Mouse (Mus musculus): ENCODE measurements at regions not wholly inside any gene's neighbourhood (a gene's known extent, or its start where the extent isn't known, plus 50 kb on each side); places are given as distances from the start of the nearest gene placed in this dataset.

GRCm38 (mm10) chr7:136124786-136125185 is 408.6 kb upstream of the Mki67 start:
- TF ChIP-seq CTCF (IDR thresholded peaks at IDR 0.05; ENCODE audit: insufficient read depth, low read length) (no peak), POLR2A (IDR thresholded peaks at IDR 0.05; ENCODE audit: borderline replicate concordance, extremely low read depth, low read depth, low read length) (no peak)
- H3K4me1 ChIP-seq (ENCODE audit: control insufficient read depth, insufficient read depth, low read length), result peaks cover 2% of the 10 kb centered on the region; the same call in 1 of the 2 replicates
- H3K4me3 ChIP-seq (replicated peaks; ENCODE audit: extremely low read depth, low read depth, low read length), result no peak overlapping the region
- no peak for DNase-seq
- 56% methylated on average over 2 of the region's 2 CpGs for WGBS

DNA sequence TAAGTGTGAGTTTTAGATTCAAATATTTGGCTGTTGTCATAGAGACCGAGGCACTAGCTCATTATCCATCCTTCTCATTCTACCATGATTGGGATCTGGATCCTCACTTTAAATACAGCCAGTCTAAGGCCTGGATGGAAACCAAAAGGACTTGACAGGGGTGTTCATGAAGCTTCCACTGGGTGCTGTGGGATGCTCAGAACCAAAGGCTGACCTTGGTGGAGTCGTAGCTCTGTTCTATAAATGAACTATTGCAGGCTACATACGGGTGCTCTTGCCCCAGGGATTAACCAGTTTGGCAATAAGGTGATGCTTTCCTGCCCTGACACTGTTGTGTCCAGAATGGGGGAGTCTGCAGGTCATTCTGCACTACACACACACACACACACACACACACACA is 410.2 kb upstream of the Mki67 start:
- TF ChIP-seq POLR2A (IDR thresholded peaks at IDR 0.05; ENCODE audit: borderline replicate concordance, extremely low read depth, low read depth, low read length) (no peak), CTCF (IDR thresholded peaks at IDR 0.05; ENCODE audit: insufficient read depth, low read length) (no peak)
- H3K4me3 ChIP-seq (replicated peaks; ENCODE audit: extremely low read depth, low read depth, low read length), result no peak overlapping the region
- H3K4me1 ChIP-seq (ENCODE audit: control insufficient read depth, insufficient read depth, low read length), result peaks cover 2% of the 10 kb centered on the region; the same call in 1 of the 2 replicates
- WGBS, result 86% methylated on average over 3 of the region's 3 CpGs
- no peak for DNase-seq

GRCm38 (mm10) chr7:136127576-136127975 is 411.4 kb upstream of the Mki67 start:
- no peak for DNase-seq
- WGBS, result 78% methylated on average over 2 of the region's 2 CpGs

DNA sequence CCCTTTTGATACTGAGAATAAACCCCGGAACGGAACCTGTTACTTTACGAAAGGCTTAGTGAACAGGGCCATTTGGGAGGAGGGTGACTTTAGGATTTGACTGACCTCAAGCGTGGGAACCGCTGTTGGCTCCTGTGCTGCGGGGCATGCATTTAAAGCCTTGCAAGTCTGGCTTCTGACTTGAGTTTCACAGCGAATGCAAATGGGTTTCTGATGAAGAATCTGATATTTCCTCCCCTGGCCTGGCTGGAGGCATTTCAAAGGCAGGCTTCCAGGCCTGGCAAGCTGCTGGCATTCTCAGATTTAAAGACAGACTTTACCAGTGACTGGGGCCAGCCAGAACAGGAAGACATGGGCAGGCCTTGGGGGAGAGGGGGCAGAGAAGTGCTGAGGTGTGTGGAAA is 413.6 kb upstream of the Mki67 start:
- no peak for DNase-seq
- no peak for TF ChIP-seq POLR2A (IDR thresholded peaks at IDR 0.05; ENCODE audit: borderline replicate concordance, extremely low read depth, low read depth, low read length)
- no peak for TF ChIP-seq CTCF (IDR thresholded peaks at IDR 0.05; ENCODE audit: insufficient read depth, low read length)

More at GRCm38 (mm10) chr7:136127576-136127975, 411.4 kb upstream of the Mki67 start:
- Histone ChIP-seq H3K4me3 (replicated peaks; ENCODE audit: extremely low read depth, low read depth, low read length) (no peak overlapping the region), H3K4me1 (ENCODE audit: control insufficient read depth, insufficient read depth, low read length) (peaks cover 2% of the 10 kb centered on the region; the same call in 1 of the 2 replicates)
- no peak for TF ChIP-seq CTCF (IDR thresholded peaks at IDR 0.05; ENCODE audit: insufficient read depth, low read length)
- TF ChIP-seq POLR2A (IDR thresholded peaks at IDR 0.05; ENCODE audit: borderline replicate concordance, extremely low read depth, low read depth, low read length), result no peak

DNA sequence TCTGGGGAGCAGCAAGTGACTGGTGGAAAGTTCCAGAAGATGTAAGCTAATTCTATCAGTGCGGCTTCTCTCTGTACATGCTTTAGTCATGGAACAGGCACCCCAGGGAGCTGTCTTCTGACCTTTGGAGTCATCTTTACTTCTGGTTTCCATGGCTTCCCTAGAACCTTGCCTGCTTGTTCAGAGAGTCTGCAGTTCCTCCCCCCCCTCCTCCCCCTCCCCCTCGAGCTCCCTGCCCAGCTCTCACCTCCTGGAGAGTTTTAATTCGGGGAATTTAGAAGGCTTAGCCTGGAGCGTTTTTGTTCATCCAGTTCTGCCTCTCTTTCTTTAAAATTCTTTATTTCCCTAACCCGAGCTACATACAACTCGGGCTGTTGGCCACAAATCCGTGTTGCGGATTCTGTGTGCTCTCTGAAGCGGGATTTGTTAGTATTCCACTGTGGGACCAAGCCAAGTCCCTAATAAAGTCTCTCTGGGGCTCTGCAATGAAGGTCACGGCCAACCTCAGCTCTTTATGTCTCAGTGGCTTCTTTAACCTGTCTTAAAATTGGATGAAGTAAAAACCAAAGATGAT is 414.6 kb upstream of the Mki67 start:
- H3K4me3 ChIP-seq (replicated peaks; ENCODE audit: extremely low read depth, low read depth, low read length), result no peak overlapping the region
- DNase-seq, result no peak
- no peaks in the 10 kb centered on the region for H3K4me1 ChIP-seq (ENCODE audit: control insufficient read depth, insufficient read depth, low read length)
- 58% methylated on average over 10 of the region's 10 CpGs for WGBS
- no peak for TF ChIP-seq POLR2A (IDR thresholded peaks at IDR 0.05; ENCODE audit: borderline replicate concordance, extremely low read depth, low read depth, low read length)
- TF ChIP-seq CTCF (IDR thresholded peaks at IDR 0.05; ENCODE audit: insufficient read depth, low read length), result no peak

More for the DNA sequence above, 413.6 kb upstream of the Mki67 start:
- peaks cover 2% of the 10 kb centered on the region; the same call in 1 of the 2 replicates for H3K4me1 ChIP-seq (ENCODE audit: control insufficient read depth, insufficient read depth, low read length)
- H3K4me3 ChIP-seq (replicated peaks; ENCODE audit: extremely low read depth, low read depth, low read length), result no peak overlapping the region
- 78% methylated on average over 7 of the region's 7 CpGs for WGBS

DNA sequence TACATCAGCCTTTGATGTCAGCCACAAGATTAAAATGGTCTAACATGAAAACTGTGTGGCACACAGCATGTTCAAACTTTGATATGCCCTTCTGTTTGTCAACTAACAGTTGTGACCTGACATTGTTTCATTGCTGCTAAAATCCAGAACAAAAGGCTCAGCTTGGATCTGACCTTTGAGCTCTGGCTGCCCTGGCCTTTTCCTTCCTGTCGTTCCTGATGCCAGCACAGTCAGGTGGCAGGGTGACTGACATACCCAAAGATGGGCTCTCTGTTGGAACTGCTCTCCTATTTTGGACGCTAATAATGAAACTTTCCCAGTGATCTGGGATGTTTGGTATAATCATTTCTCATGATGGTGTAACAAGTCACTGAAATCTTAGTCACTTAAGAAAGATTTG is 416.8 kb upstream of the Mki67 start:
- Histone ChIP-seq H3K4me1 (ENCODE audit: control insufficient read depth, insufficient read depth, low read length) (no peaks in the 10 kb centered on the region), H3K4me3 (replicated peaks; ENCODE audit: extremely low read depth, low read depth, low read length) (no peak overlapping the region)
- WGBS, result 61% methylated on average over 2 of the region's 2 CpGs
- TF ChIP-seq CTCF (IDR thresholded peaks at IDR 0.05; ENCODE audit: insufficient read depth, low read length), result no peak
- no peak for TF ChIP-seq POLR2A (IDR thresholded peaks at IDR 0.05; ENCODE audit: borderline replicate concordance, extremely low read depth, low read depth, low read length)
- no peak for DNase-seq

DNA sequence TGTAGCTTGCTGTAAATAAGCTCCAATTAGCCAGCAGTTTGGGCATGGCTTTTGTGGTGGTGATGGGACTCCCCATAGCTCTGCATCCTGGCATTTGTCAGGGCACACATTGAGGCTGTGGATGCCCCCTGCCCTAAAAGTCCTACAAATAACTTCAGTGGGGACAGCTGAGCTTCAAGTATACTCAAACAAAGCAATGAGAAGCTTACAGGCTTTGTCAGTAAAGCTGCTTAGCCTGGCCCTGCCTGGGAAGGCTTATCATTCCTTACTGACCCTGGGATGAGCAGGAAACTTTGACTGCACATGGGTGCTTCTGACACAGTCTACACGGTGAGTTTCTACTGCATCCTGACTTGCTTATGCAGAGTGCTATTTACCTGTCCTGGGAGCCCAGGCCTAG is 420.5 kb upstream of the Mki67 start:
- WGBS, result 55% methylated on average over 1 of the region's 1 CpGs
- H3K4me3 ChIP-seq (replicated peaks; ENCODE audit: extremely low read depth, low read depth, low read length), result no peak overlapping the region
- no peak for DNase-seq
- H3K4me1 ChIP-seq (ENCODE audit: control insufficient read depth, insufficient read depth, low read length), result no peaks in the 10 kb centered on the region
- TF ChIP-seq CTCF (IDR thresholded peaks at IDR 0.05; ENCODE audit: insufficient read depth, low read length), result no peak
- TF ChIP-seq POLR2A (IDR thresholded peaks at IDR 0.05; ENCODE audit: borderline replicate concordance, extremely low read depth, low read depth, low read length), result no peak

DNA sequence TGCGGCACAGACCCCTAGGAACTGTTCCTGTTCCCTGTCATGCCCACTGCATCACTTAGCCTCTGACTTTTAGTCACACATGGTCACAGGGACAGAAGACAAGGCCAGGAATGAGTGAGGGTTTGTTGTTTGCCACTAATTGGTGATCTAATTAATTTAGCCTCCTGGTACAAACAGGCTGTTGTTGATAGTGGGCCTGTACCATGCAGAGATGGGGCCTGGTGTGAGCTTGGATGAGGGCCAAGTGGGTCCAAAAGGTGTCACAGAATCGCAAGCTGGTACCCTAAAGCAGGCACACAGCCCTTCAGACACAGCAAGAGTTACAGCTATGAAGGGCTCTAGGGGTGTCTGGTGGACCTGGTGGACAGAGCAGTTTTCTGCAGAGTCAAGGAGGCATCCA is 421.2 kb upstream of the Mki67 start:
- no peak overlapping the region for H3K4me3 ChIP-seq (replicated peaks; ENCODE audit: extremely low read depth, low read depth, low read length)
- no peaks in the 10 kb centered on the region for H3K4me1 ChIP-seq (ENCODE audit: control insufficient read depth, insufficient read depth, low read length)
- WGBS, result 89% methylated on average over 2 of the region's 2 CpGs
- DNase-seq, result no peak
- TF ChIP-seq POLR2A (IDR thresholded peaks at IDR 0.05; ENCODE audit: borderline replicate concordance, extremely low read depth, low read depth, low read length) (no peak), CTCF (IDR thresholded peaks at IDR 0.05; ENCODE audit: insufficient read depth, low read length) (no peak)

- no peak for TF ChIP-seq POLR2A (IDR thresholded peaks at IDR 0.05; ENCODE audit: borderline replicate concordance, extremely low read depth, low read depth, low read length)
- H3K4me3 ChIP-seq (replicated peaks; ENCODE audit: extremely low read depth, low read depth, low read length), result no peak overlapping the region
- H3K4me1 ChIP-seq (ENCODE audit: control insufficient read depth, insufficient read depth, low read length), result no peaks in the 10 kb centered on the region
- 82% methylated on average over 15 of the region's 15 CpGs for WGBS
- DNase-seq, result no peak
These were observed 421.9 kb upstream of the Mki67 start for GRCm38 (mm10) chr7:136137831-136138602.

DNA sequence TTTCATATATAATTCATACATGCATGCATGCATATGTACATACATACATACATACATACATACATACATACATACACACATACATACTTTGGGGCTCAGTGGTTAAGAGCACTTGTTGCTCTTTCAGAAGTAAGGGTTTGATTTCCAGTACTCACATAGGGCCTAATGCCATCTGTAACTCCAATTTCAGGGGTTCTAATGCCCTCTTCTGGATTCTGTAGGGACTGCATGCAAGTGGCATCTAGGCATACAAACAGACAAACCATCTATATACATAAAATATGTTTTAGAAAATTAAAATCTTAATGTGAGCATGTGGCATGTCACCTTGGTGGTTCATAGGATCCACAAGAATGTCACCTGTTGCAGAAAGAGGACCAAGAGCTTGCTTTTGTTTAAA is 426.7 kb upstream of the Mki67 start:
- no peak for DNase-seq
- no peak for TF ChIP-seq POLR2A (IDR thresholded peaks at IDR 0.05; ENCODE audit: borderline replicate concordance, extremely low read depth, low read depth, low read length)
- no peak for TF ChIP-seq CTCF (IDR thresholded peaks at IDR 0.05; ENCODE audit: insufficient read depth, low read length)
- Histone ChIP-seq H3K4me1 (ENCODE audit: control insufficient read depth, insufficient read depth, low read length) (no peaks in the 10 kb centered on the region), H3K4me3 (replicated peaks; ENCODE audit: extremely low read depth, low read depth, low read length) (no peak overlapping the region)

Measured in lung, adult 2 months (tissue).